Mouse (Mus musculus) lung, adult 2 months (tissue): ENCODE results near the gene Angptl4.

Experiments
- CTCF ChIP-seq: fragments of 200-500 bp; IDR thresholded peaks from 2 replicates; pipeline ENCODE4 v1.5.1; 2011; ENCODE audit warnings: mild to moderate bottlenecking, low read length, control low read depth; ENCODE audit not compliant: insufficient read depth
- POLR2A ChIP-seq: fragments of 200-500 bp; IDR thresholded peaks from 2 replicates; pipeline ENCODE4 v1.6.1; 2011; ENCODE audit warnings: low read depth, mild to moderate bottlenecking, control low read depth, low read length, borderline replicate concordance; ENCODE audit errors: extremely low read depth

- TF ChIP-seq CTCF (no peak), POLR2A (no peak)
Observed at GRCm38 (mm10) chr17:33773426-33773825, 8.2 kb downstream of the Angptl4 start.
